Mouse (Mus musculus): Measurements from ENCODE around the gene Lgals3bp.

DNA sequence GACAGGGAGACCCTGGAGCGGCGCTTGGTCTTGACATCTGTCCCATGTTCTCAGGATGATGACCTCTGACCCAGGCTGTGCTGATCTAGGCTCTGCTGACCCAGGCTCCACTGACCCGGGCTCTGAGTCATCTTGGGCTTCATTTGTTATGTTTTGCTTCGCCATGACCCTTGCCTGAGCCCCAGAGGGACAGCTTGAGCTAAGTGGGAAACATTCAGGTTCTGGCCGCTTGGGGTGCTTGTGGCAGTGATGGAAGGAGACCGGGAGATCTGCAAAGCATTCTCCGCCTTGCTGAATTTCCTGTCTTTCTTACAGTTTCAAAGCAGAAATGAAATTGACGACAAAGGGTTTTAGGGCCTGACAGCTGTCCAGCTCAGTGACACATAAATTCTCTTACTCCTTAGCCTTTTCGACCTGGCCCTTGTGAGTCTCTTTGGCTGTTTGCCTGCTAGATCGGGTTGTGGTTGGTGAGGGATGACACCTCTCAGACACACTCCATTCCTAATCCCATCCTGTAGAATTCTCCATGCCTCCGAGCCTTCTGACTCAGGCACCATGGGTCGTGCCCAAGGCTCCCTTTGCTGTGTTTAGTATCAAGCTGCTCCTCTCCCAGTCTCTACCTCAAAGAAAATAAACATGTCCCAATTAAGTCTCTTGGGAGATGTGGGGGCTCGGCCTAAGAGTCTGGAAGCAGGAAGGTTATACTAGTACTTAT lies 22.9 kb upstream of the Lgals3bp start:
- TF ChIP-seq CTCF (IDR thresholded peaks at IDR 0.05; ENCODE audit: control insufficient read depth, insufficient read depth, insufficient replicate concordance, low read depth, low read length) = no peak; the same call in 1 of the 2 replicates
- TF ChIP-seq POLR2A (IDR thresholded peaks at IDR 0.05; ENCODE audit: control insufficient read depth, low read depth, low read length) = no peak

Measured in testis, adult 2 months (tissue).